In genomic region chr10:95319001-95319400, GRCm38 (mm10) we compare ENCODE assay signal across 21 mouse cellular contexts. TPM values are rescaled to one million over a fixed set of nuclear protein-coding genes. Genes with fewer than 3 reads are reported as not detected.
A peak's percentile ranks its signal among the peaks of the same experiment; 100 is the strongest.
DNase-seq lines count a peak whose midpoint lies in the region; ATAC-seq and TF ChIP-seq lines count a peak whose summit lies in the region.
"Had no signal": no experiment of that assay in that cellular context is flagged by ENCODE, and none has a peak within 500 bp of the region (broad histone marks: within the 10 kb centered on the region; RNA-seq: fewer than 3 reads in every experiment).

No protein-coding gene starts in this region.

- H3K9ac ChIP-seq in heart, adult 2 months (ENCODE audit: low read depth, low read length) = peak overlapping the region; percentile 56
- no peak overlapping the region for H3K9ac ChIP-seq in liver, adult 2 months (ENCODE audit: low read depth, low read length)
- no peak overlapping the region for H3K9ac ChIP-seq in liver, postnatal 0 days (replicated peaks)
- H3K9ac ChIP-seq: embryonic facial prominence, embryonic 12.5 days; forebrain, embryonic 12.5 days; hindbrain, embryonic 15.5 days; limb, embryonic 13.5 days; liver, embryonic 13.5 days; stomach, embryonic 15.5 days had no signal

- TF ChIP-seq CTCF in heart, adult 2 months (IDR thresholded peaks at IDR 0.05) = no peak
- TF ChIP-seq CTCF in liver, adult 2 months (IDR thresholded peaks at IDR 0.05; ENCODE audit: low read depth, low read length) = no peak
- TF ChIP-seq CTCF in liver, postnatal 0 days (IDR thresholded peaks at IDR 0.05; ENCODE audit: low read depth) = no peak

- no peak for ATAC-seq in liver, postnatal 0 days

- peaks cover 23% of the 10 kb centered on the region for H3K4me1 ChIP-seq in heart, adult 2 months (ENCODE audit: control insufficient read depth, insufficient read depth, low read length)
- H3K4me1 ChIP-seq in liver, adult 2 months (ENCODE audit: control insufficient read depth, insufficient read depth, low read length) = peaks cover 22% of the 10 kb centered on the region
- peaks cover 13% of the 10 kb centered on the region for H3K4me1 ChIP-seq in liver, postnatal 0 days (ENCODE audit: insufficient read depth)

- H3K79me2 ChIP-seq in heart, adult 2 months (replicated peaks; ENCODE audit: control insufficient read depth, insufficient read depth, low read length) = no peaks in the 10 kb centered on the region
- peaks cover 15% of the 10 kb centered on the region; the same call in 1 of the 2 replicates for H3K79me2 ChIP-seq in liver, adult 2 months (ENCODE audit: control insufficient read depth, insufficient read depth, low read length)

- 0 out of 2 replicates have a peak, but pooled peaks have one; percentile 28 for TF ChIP-seq POLR2A in heart, adult 2 months (IDR thresholded peaks at IDR 0.05; ENCODE audit: insufficient read depth, low read depth, low read length)
- TF ChIP-seq POLR2A in liver, adult 2 months (IDR thresholded peaks at IDR 0.05; ENCODE audit: extremely low read depth, insufficient read depth, low read length) = no peak

- no peaks in the 10 kb centered on the region; the same call in 1 of the 2 replicates for H3K36me3 ChIP-seq in heart, adult 2 months (ENCODE audit: control insufficient read depth, insufficient read depth, low read length)
- no peaks in the 10 kb centered on the region for H3K36me3 ChIP-seq in liver, adult 2 months (ENCODE audit: control insufficient read depth, insufficient read depth, low read length)
- peaks cover 5% of the 10 kb centered on the region; the same call in 1 of the 2 replicates for H3K36me3 ChIP-seq in liver, postnatal 0 days (replicated peaks; ENCODE audit: insufficient read depth, low read length)
- H3K36me3 ChIP-seq: embryonic facial prominence, embryonic 12.5 days; forebrain, embryonic 12.5 days; hindbrain, embryonic 15.5 days; limb, embryonic 13.5 days; liver, embryonic 13.5 days; stomach, embryonic 15.5 days had no signal

- intact Hi-C loops in heart, adult 2 months (cut with DNase I) = loop anchor here (5.0 kb wide), 1 partner anchor 217 kb away; no protein-coding TSS in a partner anchor
- intact Hi-C loops in heart, postnatal 25 days (cut with DNase I) = loop anchor here (5.0 kb wide), 2 partner anchors 102 to 217 kb away; no protein-coding TSS in a partner anchor

- no peaks in the 10 kb centered on the region for H3K9me3 ChIP-seq in liver, postnatal 0 days (ENCODE audit: low read length)
- H3K9me3 ChIP-seq: embryonic facial prominence, embryonic 12.5 days; forebrain, embryonic 12.5 days; hindbrain, embryonic 15.5 days; limb, embryonic 13.5 days; liver, embryonic 13.5 days; stomach, embryonic 15.5 days had no signal

- peak overlapping the region; percentile 95 for H3K27ac ChIP-seq in heart, adult 2 months
- H3K27ac ChIP-seq in liver, adult 2 months (replicated peaks; ENCODE audit: insufficient read depth, low read depth, low read length) = peak overlapping the region; percentile 25
- no peak overlapping the region for H3K27ac ChIP-seq in liver, postnatal 0 days (ENCODE audit: low read depth)
- H3K27ac ChIP-seq: embryonic facial prominence, embryonic 12.5 days; forebrain, embryonic 12.5 days; hindbrain, embryonic 15.5 days; kidney, postnatal 0 days; limb, embryonic 13.5 days; liver, embryonic 13.5 days; stomach, embryonic 15.5 days had no signal

- H3K4me2 ChIP-seq in liver, postnatal 0 days (ENCODE audit: low read depth, low read length) = no peak overlapping the region
- H3K4me2 ChIP-seq: embryonic facial prominence, embryonic 12.5 days; forebrain, embryonic 12.5 days; hindbrain, embryonic 15.5 days; limb, embryonic 13.5 days; liver, embryonic 13.5 days; stomach, embryonic 15.5 days had no signal

- no peaks in the 10 kb centered on the region for H3K27me3 ChIP-seq in heart, adult 2 months (ENCODE audit: control insufficient read depth, insufficient read depth, low read length)
- no peaks in the 10 kb centered on the region for H3K27me3 ChIP-seq in liver, adult 2 months (ENCODE audit: control insufficient read depth, insufficient read depth, low read length)
- H3K27me3 ChIP-seq in liver, postnatal 0 days (ENCODE audit: insufficient read depth, low read length) = no peaks in the 10 kb centered on the region
- H3K27me3 ChIP-seq: embryonic facial prominence, embryonic 12.5 days; forebrain, embryonic 12.5 days; hindbrain, embryonic 15.5 days; liver, embryonic 13.5 days; stomach, embryonic 15.5 days had no signal

- DNase-seq in heart, adult 2 months = peak in 1 of 2 experiments; percentile 15
- no peak for DNase-seq in heart, postnatal 25 days (ENCODE audit: low spot score)
- no peak for DNase-seq in liver, adult 2 months (ENCODE audit: extremely low read depth, low read depth, low spot score)
- DNase-seq in liver, postnatal 0 days = no peak
- DNase-seq in ovary, postnatal 36 days (ENCODE audit: low spot score) = peak; percentile 64
- DNase-seq in ovary, postnatal 10 days (ENCODE audit: low spot score) = no peak
- DNase-seq in cerebellum, adult 8-10 months = no peak
- DNase-seq: cerebellum, adult 18-20 months; layer of hippocampus, adult 9-11 months; liver, embryonic 13.5 days; lung, postnatal 4 days; midbrain, embryonic 14.5 days; right cerebral cortex, adult 18-20 months; thymus, adult 2 months; thymus, postnatal 4 days had no signal

- TF ChIP-seq EP300 in heart, adult 2 months (IDR thresholded peaks at IDR 0.05; ENCODE audit: insufficient read depth, low read depth, low read length) = no peak
- TF ChIP-seq EP300 in liver, postnatal 0 days (IDR thresholded peaks at IDR 0.05; ENCODE audit: low read depth) = no peak

- 68% methylated on average over 13 of the region's 13 CpGs for WGBS in heart, adult 2 months
- 81% methylated on average over 13 of the region's 13 CpGs for WGBS in liver, adult 2 months
- 82% methylated on average over 13 of the region's 13 CpGs for WGBS in liver, postnatal 0 days (ENCODE audit: insufficient replicate concordance)

- peak overlapping the region; percentile 34 for H3K4me3 ChIP-seq in heart, adult 2 months
- H3K4me3 ChIP-seq in liver, adult 2 months (ENCODE audit: insufficient read depth, low read depth, low read length) = no peak overlapping the region
- no peak overlapping the region for H3K4me3 ChIP-seq in liver, postnatal 0 days (ENCODE audit: low read depth, low read length)
- H3K4me3 ChIP-seq: embryonic facial prominence, embryonic 12.5 days; forebrain, embryonic 12.5 days; hindbrain, embryonic 15.5 days; limb, embryonic 13.5 days; liver, embryonic 13.5 days; stomach, embryonic 15.5 days had no signal

RNA-seq across cellular contexts. Expression of gene Cradd, which starts 4.9 kb away (rescaled TPM):
- total RNA-seq in heart, adult 2 months (2021) = 10 to 100 TPM in 1 of 2 experiments, 1 to 10 TPM in 1; 9.9 to 10.3 TPM
- polyA plus RNA-seq in heart, adult 2 months (2012; rRNA removed) = 15.1 and 15.7 TPM in 2 replicates
- total RNA-seq in heart, postnatal 25 days (2021) = 1 to 10 TPM; 7.9 to 9.3 TPM
- 8.9 and 10.6 TPM in 2 replicates for total RNA-seq in liver, adult 2 months (2014; rRNA removed)
- polyA plus RNA-seq in liver, adult 2 months (2012; rRNA removed) = 24.7 and 34.7 TPM in 2 replicates
- polyA plus RNA-seq in liver, postnatal 0 days (2015; fragmentation: Nextera tagmentation; extraction: Ambion mirVana) = 6.5 and 8.4 TPM in 2 replicates
